Mouse (Mus musculus) layer of hippocampus, adult 18-20 months (tissue): Measurements from ENCODE around the gene 4930503B20Rik. TPM values are rescaled to one million over a fixed set of nuclear protein-coding genes. Genes with fewer than 3 reads are reported as not detected.

Experiments used
- DNase-seq, 2 experiments: peaks; one replicate each; pipeline ENCODE4 v3.0.0; 2022; ENCODE audit warnings: low spot score in 2 of 2
- total RNA-seq, 2 experiments: library from RNA; stranded (reverse); gene quantifications; 2 replicates each; pipeline ENCODE4 v1.2.3; 2021

The 4930503B20Rik gene
- total RNA-seq, 2 experiments from 2014 or later = not detected

- peak in 1 of 2 experiments; percentile 43 for DNase-seq
These were observed 51.8 kb downstream of the 4930503B20Rik start for GRCm38 (mm10) chr3:146599198-146599900.

GRCm38 (mm10) chr3:146598411-146598810, 52.7 kb downstream of the 4930503B20Rik start:
- DNase-seq = peak; percentile 43 to 81

GRCm38 (mm10) chr3:146596864-146597263, 54.3 kb downstream of the 4930503B20Rik start:
- DNase-seq = no peak

GRCm38 (mm10) chr3:146596387-146596786, 54.7 kb downstream of the 4930503B20Rik start:
- no peak for DNase-seq

GRCm38 (mm10) chr3:146595440-146595839, 55.7 kb downstream of the 4930503B20Rik start:
- no peak for DNase-seq

Other genes with a start within 250 kb of the 4930503B20Rik start
- 100 to 1,000 TPM in 1 of 2 experiments, 10 to 100 TPM in 1; 97.4 to 105 TPM for gene Ssx2ip, start 246.7 kb downstream of the 4930503B20Rik start, total RNA-seq
- gene Ctbs, start 201.5 kb downstream of the 4930503B20Rik start, total RNA-seq = 1 to 10 TPM; 5.9 to 7.7 TPM
- 1 to 10 TPM; 2.1 to 3.2 TPM for gene Spata1, start 151.6 kb downstream of the 4930503B20Rik start, total RNA-seq
- 10 to 100 TPM; 40.1 to 45.0 TPM for gene Gng5, start 151.5 kb downstream of the 4930503B20Rik start, total RNA-seq
- 10 to 100 TPM; 16.7 to 18.7 TPM for gene Rpf1, start 129.9 kb downstream of the 4930503B20Rik start, total RNA-seq
- gene Uox, start 80.9 kb downstream of the 4930503B20Rik start, total RNA-seq = under 1 TPM in 1 of 2 experiments, not detected in 1; 0.45 TPM
- not detected for gene Dnase2b, start 35.7 kb downstream of the 4930503B20Rik start, total RNA-seq
- not detected for gene Samd13, start 34.3 kb upstream of the 4930503B20Rik start, total RNA-seq
- 100 to 1,000 TPM; 262 to 292 TPM for gene Prkacb, start 161.7 kb upstream of the 4930503B20Rik start, total RNA-seq
- gene Ttll7, start 201.1 kb upstream of the 4930503B20Rik start, total RNA-seq = 100 to 1,000 TPM; 129 to 140 TPM